In genomic region chr1:64173708-64174107, GRCm38 (mm10) we compare ENCODE assay signal across 19 mouse cellular contexts. TPM values are rescaled to one million over a fixed set of nuclear protein-coding genes. Genes with fewer than 3 reads are reported as not detected.
A peak's percentile ranks its signal among the peaks of the same experiment; 100 is the strongest.
DNase-seq lines count a peak whose midpoint lies in the region; ATAC-seq lines count a peak whose summit lies in the region.
"Had no signal": no experiment of that assay in that cellular context is flagged by ENCODE, and none has a peak within 500 bp of the region (broad histone marks: within the 10 kb centered on the region; RNA-seq: fewer than 3 reads in every experiment).

No protein-coding gene starts in this region.

- peak; percentile 43 for DNase-seq in retina, embryonic 14.5 days (ENCODE audit: low spot score)
- no peak for DNase-seq in retina, postnatal 1 day
- DNase-seq in heart, adult 9 months (ENCODE audit: low spot score in 2 of 2) = no peak
- no peak for DNase-seq in right cerebral cortex, postnatal 36 days (ENCODE audit: low spot score in 2 of 2)
- DNase-seq: adrenal gland, postnatal 36 days; cerebellum, postnatal 14 days; gastrocnemius, postnatal 14 days; kidney, adult 9 months; lung, embryonic 14.5 days; lung, postnatal 4 days; right cerebral cortex, postnatal 14 days had no signal

- peak; percentile 83 for ATAC-seq in hindbrain, embryonic 15.5 days (ENCODE audit: low FRiP score, low read depth)
- peak; percentile 71; the same call in 1 of the 2 replicates for ATAC-seq in midbrain, embryonic 15.5 days (replicated peaks)
- ATAC-seq in megakaryocyte progenitor cell, adult 5-6 weeks (replicated peaks; ENCODE audit: poor library complexity) = no peak
- ATAC-seq: activated CD4-positive, CD25-positive, alpha-beta regulatory T cell, adult 4 months; Patski had no signal

- H3K9me3 ChIP-seq in hindbrain, embryonic 15.5 days = no peaks in the 10 kb centered on the region
- H3K9me3 ChIP-seq in midbrain, embryonic 15.5 days = no peaks in the 10 kb centered on the region
- H3K9me3 ChIP-seq: embryonic facial prominence, embryonic 12.5 days; limb, embryonic 10.5 days had no signal

- H3K9ac ChIP-seq in hindbrain, embryonic 15.5 days = no peak overlapping the region
- H3K9ac ChIP-seq in midbrain, embryonic 15.5 days = no peak overlapping the region
- H3K9ac ChIP-seq: embryonic facial prominence, embryonic 12.5 days; lung, embryonic 14.5 days had no signal

- H3K27me3 ChIP-seq in hindbrain, embryonic 15.5 days = no peaks in the 10 kb centered on the region
- H3K27me3 ChIP-seq in midbrain, embryonic 15.5 days (replicated peaks) = no peaks in the 10 kb centered on the region
- H3K27me3 ChIP-seq: embryonic facial prominence, embryonic 12.5 days had no signal

- WGBS in hindbrain, embryonic 15.5 days = 20% methylated on average over 4 of the region's 4 CpGs
- WGBS in midbrain, embryonic 15.5 days = 15% methylated on average over 4 of the region's 4 CpGs

- peaks cover 27% of the 10 kb centered on the region for H3K4me1 ChIP-seq in hindbrain, embryonic 15.5 days (replicated peaks)
- H3K4me1 ChIP-seq in midbrain, embryonic 15.5 days = peaks cover 32% of the 10 kb centered on the region
- H3K4me1 ChIP-seq: embryonic facial prominence, embryonic 12.5 days; limb, embryonic 10.5 days had no signal

- H3K4me2 ChIP-seq in hindbrain, embryonic 15.5 days = no peak overlapping the region
- H3K4me2 ChIP-seq in midbrain, embryonic 15.5 days = no peak overlapping the region
- H3K4me2 ChIP-seq: embryonic facial prominence, embryonic 12.5 days; liver, embryonic 11.5 days; lung, embryonic 14.5 days had no signal

- H3K4me3 ChIP-seq in hindbrain, embryonic 15.5 days = no peak overlapping the region
- H3K4me3 ChIP-seq in midbrain, embryonic 15.5 days = no peak overlapping the region
- H3K4me3 ChIP-seq: embryonic facial prominence, embryonic 12.5 days; limb, embryonic 10.5 days had no signal

- peak overlapping the region; percentile 55 for H3K27ac ChIP-seq in hindbrain, embryonic 15.5 days (replicated peaks)
- no peak overlapping the region; the same call in 1 of the 2 replicates for H3K27ac ChIP-seq in midbrain, embryonic 15.5 days
- H3K27ac ChIP-seq: embryonic facial prominence, embryonic 12.5 days; limb, embryonic 10.5 days had no signal

- no peaks in the 10 kb centered on the region for H3K36me3 ChIP-seq in hindbrain, embryonic 15.5 days
- H3K36me3 ChIP-seq in midbrain, embryonic 15.5 days (replicated peaks) = no peaks in the 10 kb centered on the region
- H3K36me3 ChIP-seq: embryonic facial prominence, embryonic 12.5 days; limb, embryonic 10.5 days had no signal

RNA-seq across cellular contexts. Expression of gene Klf7, which starts 51.6 kb away (rescaled TPM):
- 109 and 117 TPM in 2 replicates for polyA plus RNA-seq in hindbrain, embryonic 15.5 days (2015; fragmentation: Nextera tagmentation; extraction: Ambion mirVana)
- polyA plus RNA-seq in midbrain, embryonic 15.5 days (2015; fragmentation: Nextera tagmentation; extraction: Ambion mirVana) = 117 and 118 TPM in 2 replicates
- total RNA-seq in megakaryocyte progenitor cell, adult 5-6 weeks (2015) = 5.5 and 6.8 TPM in 2 replicates
- 3.0 and 7.0 TPM in 2 replicates for total RNA-seq in megakaryocyte progenitor cell, adult 5-6 weeks (2017)
